Mouse (Mus musculus): Measurements from ENCODE around the gene Col4a4. TPM values are rescaled to one million over a fixed set of nuclear protein-coding genes. Genes with fewer than 3 reads are reported as not detected.

Gene Col4a4
- total RNA-seq, 2 experiments from 2014 or later: 4.2 to 4.7 TPM

DNA sequence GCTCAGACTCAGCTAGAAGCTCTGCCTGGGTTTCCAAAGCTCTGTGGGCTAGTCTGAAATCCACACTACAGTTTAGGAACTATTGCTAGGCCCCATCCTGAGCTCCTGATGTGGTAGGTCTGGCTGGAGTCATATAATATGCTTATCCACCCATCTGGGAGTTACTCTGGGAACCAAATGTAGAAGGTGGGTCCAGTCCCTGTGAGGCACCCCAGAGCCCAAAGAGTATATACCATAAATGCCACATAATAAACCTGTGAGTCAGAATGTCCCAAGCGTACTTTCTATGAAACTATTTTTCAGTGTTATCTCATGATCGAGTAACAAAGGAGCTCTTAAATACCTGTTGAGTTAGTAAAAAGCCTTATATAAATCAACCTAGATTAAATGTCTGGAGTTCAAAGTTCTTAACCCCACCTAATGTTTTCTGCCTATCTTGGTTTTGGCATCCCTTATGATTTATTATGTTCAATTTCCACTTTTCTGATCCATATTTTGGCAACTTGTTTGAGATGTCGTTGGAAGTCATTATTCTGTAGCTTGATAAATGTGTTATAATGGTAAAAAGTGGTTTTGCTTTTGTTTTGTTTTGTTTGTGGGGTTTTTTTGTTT lies 172.1 kb downstream of the Col4a4 start:
- no peak for DNase-seq

DNA sequence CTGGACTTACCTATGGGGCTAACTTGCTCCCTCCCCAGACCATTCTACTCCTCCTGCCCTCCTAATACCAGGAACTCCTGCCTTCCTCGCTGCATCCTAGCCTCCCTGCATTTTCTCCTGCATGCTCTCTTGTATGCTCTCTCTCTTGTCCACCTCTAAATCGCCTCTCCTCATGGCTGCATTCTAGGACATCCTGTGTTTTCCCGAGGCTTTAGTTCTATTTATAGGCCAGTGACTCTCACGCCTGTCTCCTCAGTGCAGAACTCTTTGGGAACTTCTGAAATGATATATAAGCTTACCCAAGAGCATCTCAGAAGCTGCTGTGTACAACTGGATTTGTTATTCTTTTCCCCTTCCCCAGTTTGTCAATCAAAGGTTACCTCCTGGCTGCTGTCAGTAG lies 174.6 kb downstream of the Col4a4 start:
- DNase-seq: peak; percentile 20 to 22

DNA sequence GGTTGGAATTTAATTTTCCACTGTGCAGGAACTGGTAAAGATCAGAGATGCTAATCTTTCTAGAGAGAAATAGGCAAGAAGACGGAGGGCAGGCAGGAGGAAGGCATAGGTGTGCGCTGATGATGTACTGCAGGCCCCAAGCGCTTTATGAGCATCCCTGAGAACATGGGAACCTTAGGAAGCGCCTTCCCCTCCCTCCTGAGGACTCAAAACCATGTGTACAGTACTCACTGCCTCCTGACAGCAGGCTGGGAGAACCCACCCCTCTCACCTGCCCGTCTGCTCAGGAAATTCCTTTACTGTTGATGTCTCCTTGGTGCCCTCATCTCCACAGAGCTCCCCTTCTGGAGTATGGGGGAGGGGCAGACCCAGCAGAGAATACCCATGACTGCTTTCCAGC lies 175.1 kb downstream of the Col4a4 start:
- no peak for DNase-seq

DNA sequence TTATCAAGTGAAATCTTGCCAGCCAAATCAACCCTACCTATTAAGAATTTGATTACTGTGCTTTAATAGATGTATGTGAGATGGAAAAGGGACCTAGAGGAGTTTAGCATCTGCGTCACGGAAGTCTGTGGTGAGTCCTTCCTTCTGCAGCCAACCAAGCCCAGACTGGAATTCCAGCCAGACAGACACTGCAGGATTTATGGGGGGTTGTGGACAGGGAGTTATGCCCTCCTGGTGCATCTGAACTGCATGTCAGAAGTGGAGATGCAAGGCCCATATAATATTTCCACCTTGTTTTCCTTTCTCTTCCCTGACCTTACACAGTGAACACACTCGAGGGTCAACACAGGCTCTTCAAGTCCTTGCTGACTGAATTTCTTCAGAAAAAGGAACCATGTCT lies 176.1 kb downstream of the Col4a4 start:
- no peak for DNase-seq

DNA sequence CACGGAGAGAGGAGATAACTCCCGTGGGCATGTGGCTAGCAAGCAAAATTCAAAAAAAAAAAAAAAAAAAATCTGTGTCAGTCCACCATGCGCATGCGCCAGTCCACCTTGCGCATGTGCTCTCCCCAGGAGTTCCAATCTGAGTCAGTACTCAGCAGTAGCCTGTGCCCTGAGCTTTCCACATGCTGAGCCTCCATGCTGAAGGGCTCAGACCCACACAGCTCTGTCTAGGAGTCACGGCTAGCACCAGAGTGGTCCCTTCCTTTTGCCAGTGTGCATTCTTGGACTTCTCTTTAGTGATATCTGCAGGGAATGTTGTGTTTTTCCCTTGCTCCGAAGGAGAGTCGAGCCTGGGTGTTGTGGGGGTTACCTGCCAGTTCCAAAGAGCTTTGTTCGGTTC lies 177.4 kb downstream of the Col4a4 start:
- DNase-seq: no peak

DNA sequence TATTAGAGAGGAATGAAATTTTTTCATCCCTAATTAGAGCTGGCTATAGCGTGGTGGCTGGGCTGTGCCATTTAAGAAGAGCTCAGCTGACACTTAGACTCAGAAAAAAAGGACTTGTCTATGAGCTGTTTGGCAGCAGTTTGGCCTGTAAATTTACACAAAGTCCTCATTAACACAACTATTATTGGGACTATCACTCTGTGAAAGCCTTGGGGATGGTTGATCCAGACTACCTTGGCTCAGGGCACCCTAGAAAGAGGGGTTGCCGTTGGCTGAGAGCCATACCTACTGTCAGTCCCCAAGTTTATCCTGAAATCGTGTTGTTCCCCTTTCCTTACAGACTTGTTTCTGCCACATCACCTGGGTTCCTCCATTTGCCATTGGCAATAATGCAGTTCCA lies 178.9 kb downstream of the Col4a4 start:
- no peak for DNase-seq

Other genes with a start within 250 kb of the Col4a4 start
- 1 to 10 TPM; 1.1 to 1.5 TPM for gene Col4a3, start 72 bp upstream of the Col4a4 start, total RNA-seq (2021)
- gene Mff, start 138.0 kb upstream of the Col4a4 start, total RNA-seq (2021): 100 to 1,000 TPM; 162 to 180 TPM
- not detected for gene Tm4sf20, start 181.6 kb upstream of the Col4a4 start, total RNA-seq (2021)
- gene Gm47791, start 184.4 kb upstream of the Col4a4 start, total RNA-seq (2021): not detected

All from heart, adult 18-20 months (tissue).